In the genomic region with DNA sequence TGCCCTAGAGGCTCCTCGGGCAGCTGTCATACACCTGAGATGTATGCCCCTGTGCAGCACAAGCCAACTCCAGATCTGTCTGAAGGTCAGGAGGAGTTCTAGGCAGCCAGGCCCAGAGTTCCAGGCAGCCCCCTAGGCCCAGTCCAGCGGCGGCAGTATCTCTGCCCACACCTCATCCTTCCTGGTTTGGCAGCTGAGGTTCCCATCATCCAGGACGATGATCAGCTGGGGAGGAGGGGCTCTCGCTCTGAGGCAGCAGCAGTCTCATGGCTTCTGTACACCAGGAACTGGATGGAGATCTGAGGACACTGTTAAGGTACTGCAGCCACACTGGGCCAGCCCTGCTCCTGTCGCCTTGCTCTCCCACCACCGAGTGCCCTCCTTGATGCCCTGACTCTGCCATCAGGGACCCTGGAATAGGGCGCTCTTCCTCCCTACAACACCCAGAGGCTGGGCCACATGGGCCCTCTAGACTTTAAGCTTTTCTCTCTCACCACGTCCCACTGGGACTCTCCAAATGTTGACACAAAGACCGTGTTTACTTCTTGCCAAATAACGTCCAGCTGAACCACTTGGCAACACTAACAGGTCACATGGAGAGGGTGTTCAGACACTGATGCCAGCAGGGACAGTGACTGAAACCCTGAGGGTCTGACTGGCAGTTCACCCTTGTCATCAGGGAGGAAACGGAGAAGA, we compare ENCODE assay signal across 16 mouse cellular contexts. TPM values are rescaled to one million over a fixed set of nuclear protein-coding genes. Genes with fewer than 3 reads are reported as not detected.
DNase-seq lines count a peak whose midpoint lies in the region; ATAC-seq and TF ChIP-seq lines count a peak whose summit lies in the region.
"Had no signal": no experiment of that assay in that cellular context is flagged by ENCODE, and none has a peak within 500 bp of the region (broad histone marks: within the 10 kb centered on the region; RNA-seq: fewer than 3 reads in every experiment).

No protein-coding gene starts in this region.

- no peak overlapping the region for H3K9ac ChIP-seq in lung, embryonic 14.5 days
- H3K9ac ChIP-seq: neural tube, embryonic 12.5 days had no signal

- no peak for DNase-seq in cerebellum, adult 2 months
- no peak for DNase-seq in cerebellum, postnatal 36 days
- DNase-seq in lung, embryonic 14.5 days = peak; percentile 57
- DNase-seq in left cerebral cortex, adult 18-20 months (ENCODE audit: low spot score in 2 of 2) = no peak
- DNase-seq in right cerebral cortex, postnatal 14 days = no peak
- DNase-seq: adrenal gland, adult 8-10 months; B cell, adult 2 months; right cerebral cortex, postnatal 25 days had no signal

- no peak for ATAC-seq in megakaryocyte, adult 5-6 weeks (ENCODE audit: poor library complexity, severe bottlenecking)
- ATAC-seq in lung, embryonic 14.5 days (ENCODE audit: insufficient read depth) = peak; percentile 23; the same call in 1 of the 2 replicates
- ATAC-seq: midbrain, embryonic 16.5 days had no signal

- TF ChIP-seq CTCF in cerebellum, adult 2 months (IDR thresholded peaks at IDR 0.05; ENCODE audit: borderline replicate concordance, insufficient read depth, low read depth, low read length) = no peak
- TF ChIP-seq CTCF in lung, embryonic 14.5 days (IDR thresholded peaks at IDR 0.05; ENCODE audit: low read depth) = no peak

- H3K9me3 ChIP-seq in megakaryocyte, embryonic 14.5 days = no peaks in the 10 kb centered on the region
- no peaks in the 10 kb centered on the region for H3K9me3 ChIP-seq in lung, embryonic 14.5 days (ENCODE audit: low read depth, low read length)
- H3K9me3 ChIP-seq: neural tube, embryonic 12.5 days had no signal

- peak overlapping the region; percentile 61 for H3K27ac ChIP-seq in cerebellum, adult 2 months (ENCODE audit: insufficient read depth, low read length)
- H3K27ac ChIP-seq in lung, embryonic 14.5 days (ENCODE audit: low read depth) = no peak overlapping the region
- H3K27ac ChIP-seq: kidney, postnatal 0 days; macrophage; neural tube, embryonic 12.5 days had no signal

- WGBS in cerebellum, adult 2 months = 32% methylated on average over 12 of the region's 12 CpGs
- WGBS in lung, embryonic 14.5 days = 47% methylated on average over 12 of the region's 12 CpGs

- peaks cover 38% of the 10 kb centered on the region for H3K4me1 ChIP-seq in cerebellum, adult 2 months (ENCODE audit: control insufficient read depth, insufficient read depth, low read length)
- H3K4me1 ChIP-seq in megakaryocyte, embryonic 14.5 days = peaks cover 64% of the 10 kb centered on the region
- no peaks in the 10 kb centered on the region for H3K4me1 ChIP-seq in lung, embryonic 14.5 days (ENCODE audit: insufficient read depth)
- H3K4me1 ChIP-seq: neural tube, embryonic 12.5 days had no signal

- H3K36me3 ChIP-seq in megakaryocyte, embryonic 14.5 days (replicated peaks; ENCODE audit: low read length) = peaks cover 90% of the 10 kb centered on the region
- peaks cover 27% of the 10 kb centered on the region; the same call in 1 of the 2 replicates for H3K36me3 ChIP-seq in lung, embryonic 14.5 days (ENCODE audit: insufficient read depth)
- H3K36me3 ChIP-seq in myocyte (ENCODE audit: control insufficient read depth, insufficient read depth) = no peaks in the 10 kb centered on the region

- TF ChIP-seq POLR2A in cerebellum, adult 2 months (IDR thresholded peaks at IDR 0.05; ENCODE audit: borderline replicate concordance, insufficient read depth, low read length) = no peak
- no peak for TF ChIP-seq POLR2A in myocyte (IDR thresholded peaks at IDR 0.05; ENCODE audit: insufficient read length, low read depth)

- H3K79me2 ChIP-seq in myocyte (ENCODE audit: control insufficient read depth, insufficient read depth) = no peaks in the 10 kb centered on the region

- H3K4me3 ChIP-seq in cerebellum, adult 2 months (replicated peaks; ENCODE audit: insufficient read depth, low read depth, low read length) = no peak overlapping the region
- H3K4me3 ChIP-seq in megakaryocyte, embryonic 14.5 days (replicated peaks) = peak overlapping the region; percentile 54
- H3K4me3 ChIP-seq in lung, embryonic 14.5 days (ENCODE audit: low read depth, low read length) = no peak overlapping the region
- H3K4me3 ChIP-seq in myocyte = no peak overlapping the region
- H3K4me3 ChIP-seq: neural tube, embryonic 12.5 days had no signal

- no peak overlapping the region for H3ac ChIP-seq in myocyte (ENCODE audit: control insufficient read depth, insufficient read length)

- no peak overlapping the region for H3K4me2 ChIP-seq in lung, embryonic 14.5 days
- H3K4me2 ChIP-seq in myocyte (ENCODE audit: low read depth) = no peak overlapping the region
- H3K4me2 ChIP-seq: neural tube, embryonic 12.5 days had no signal

- no peaks in the 10 kb centered on the region for H3K27me3 ChIP-seq in cerebellum, adult 2 months (ENCODE audit: control insufficient read depth, insufficient read depth, low read length)
- no peaks in the 10 kb centered on the region for H3K27me3 ChIP-seq in megakaryocyte, embryonic 14.5 days (replicated peaks)
- no peaks in the 10 kb centered on the region for H3K27me3 ChIP-seq in lung, embryonic 14.5 days (ENCODE audit: insufficient read depth, low read length)
- H3K27me3 ChIP-seq in myocyte (ENCODE audit: control insufficient read depth, insufficient read depth, insufficient read length) = no peaks in the 10 kb centered on the region
- H3K27me3 ChIP-seq: neural tube, embryonic 12.5 days had no signal

TF ChIP-seq in myocyte, 11 proteins besides CTCF, POLR2A, EP300 and RAD21:
- no peak for TF ChIP-seq TCF12 (IDR thresholded peaks at IDR 0.05; ENCODE audit: insufficient read depth, poor library complexity, severe bottlenecking)
- TF ChIP-seq USF1 (IDR thresholded peaks at IDR 0.05; ENCODE audit: low read depth) = peak; percentile 19
- no peak for TF ChIP-seq E2F4 (IDR thresholded peaks at IDR 0.05; ENCODE audit: insufficient read depth)
- TF ChIP-seq TCF3 (IDR thresholded peaks at IDR 0.05; ENCODE audit: insufficient read length, low read depth) = no peak
- no peak for TF ChIP-seq REST (IDR thresholded peaks at IDR 0.05; ENCODE audit: insufficient read depth, insufficient read length)

RNA-seq across cellular contexts. Expression of a gene that starts 11.7 kb away (rescaled TPM):
- 42.3 and 44.4 TPM in 2 replicates for polyA plus RNA-seq in cerebellum, adult 2 months (2012; rRNA removed)
- 26.5 and 33.4 TPM in 2 replicates for polyA plus RNA-seq in megakaryocyte, embryonic 14.5 days (2012; ENCODE audit: insufficient read depth, low replicate concordance)
- 9.8 and 11.1 TPM in 2 replicates for total RNA-seq in megakaryocyte, adult 5-6 weeks (2015)
- total RNA-seq in megakaryocyte, adult 5-6 weeks (2017) = 12.8 and 16.1 TPM in 2 replicates
- polyA plus RNA-seq in lung, embryonic 14.5 days (2014; fragmentation: Nextera tagmentation; extraction: Ambion mirVana) = 10.5 and 11.0 TPM in 2 replicates
- 5.6 TPM for polyA plus RNA-seq in myocyte (2012; fragmentation: generic; extraction: Trizol)
- 10 to 100 TPM; 15.0 to 15.8 TPM for total RNA-seq in left cerebral cortex, adult 18-20 months (2021)
- total RNA-seq: hematopoietic stem cell, adult 5-6 weeks had no signal

RNA-seq across cellular contexts. Expression of a gene that starts 11.7 kb away (rescaled TPM):
- polyA plus RNA-seq in cerebellum, adult 2 months (2012; rRNA removed) = 22.3 and 25.3 TPM in 2 replicates
- polyA plus RNA-seq in megakaryocyte, embryonic 14.5 days (2012; ENCODE audit: insufficient read depth, low replicate concordance) = 35.7 and 43.6 TPM in 2 replicates
- 3.9 and 4.2 TPM in 2 replicates for total RNA-seq in megakaryocyte, adult 5-6 weeks (2015)
- 5.8 and 7.1 TPM in 2 replicates for total RNA-seq in megakaryocyte, adult 5-6 weeks (2017)
- polyA plus RNA-seq in lung, embryonic 14.5 days (2014; fragmentation: Nextera tagmentation; extraction: Ambion mirVana) = 87.5 and 101 TPM in 2 replicates
- polyA plus RNA-seq in myocyte (2012; fragmentation: generic; extraction: Trizol) = 48.8 TPM
- 10 to 100 TPM; 26.8 to 27.0 TPM for total RNA-seq in left cerebral cortex, adult 18-20 months (2021)

RNA-seq across cellular contexts. Expression of a gene that starts 53.6 kb away (rescaled TPM):
- 50.2 and 56.4 TPM in 2 replicates for polyA plus RNA-seq in cerebellum, adult 2 months (2012; rRNA removed)
- polyA plus RNA-seq in megakaryocyte, embryonic 14.5 days (2012; ENCODE audit: insufficient read depth, low replicate concordance) = 38.8 and 55.8 TPM in 2 replicates
- total RNA-seq in megakaryocyte, adult 5-6 weeks (2015) = 47.1 and 52.4 TPM in 2 replicates
- total RNA-seq in megakaryocyte, adult 5-6 weeks (2017) = 23.7 and 33.9 TPM in 2 replicates
- 118 and 136 TPM in 2 replicates for polyA plus RNA-seq in lung, embryonic 14.5 days (2014; fragmentation: Nextera tagmentation; extraction: Ambion mirVana)
- 115 TPM for polyA plus RNA-seq in myocyte (2012; fragmentation: generic; extraction: Trizol)
- total RNA-seq in left cerebral cortex, adult 18-20 months (2021) = 10 to 100 TPM; 44.3 to 47.5 TPM

RNA-seq across cellular contexts. Expression of a gene that starts 53.6 kb away (rescaled TPM):
- polyA plus RNA-seq in cerebellum, adult 2 months (2012; rRNA removed) = 77.1 and 78.2 TPM in 2 replicates
- 2.2 and 3.3 TPM in 2 replicates for polyA plus RNA-seq in megakaryocyte, embryonic 14.5 days (2012; ENCODE audit: insufficient read depth, low replicate concordance)
- 13.0 and 14.5 TPM in 2 replicates for total RNA-seq in megakaryocyte, adult 5-6 weeks (2015)
- total RNA-seq in megakaryocyte, adult 5-6 weeks (2017) = 32.3 and 37.8 TPM in 2 replicates
- polyA plus RNA-seq in lung, embryonic 14.5 days (2014; fragmentation: Nextera tagmentation; extraction: Ambion mirVana) = 28.7 and 31.0 TPM in 2 replicates
- 26.1 TPM for polyA plus RNA-seq in myocyte (2012; fragmentation: generic; extraction: Trizol)
- 10 to 100 TPM; 83.1 to 87.3 TPM for total RNA-seq in left cerebral cortex, adult 18-20 months (2021)

RNA-seq across cellular contexts. Expression of a gene that starts 53.6 kb away (rescaled TPM):
- polyA plus RNA-seq in cerebellum, adult 2 months (2012; rRNA removed) = 256 TPM in 2 replicates
- polyA plus RNA-seq in megakaryocyte, embryonic 14.5 days (2012; ENCODE audit: insufficient read depth, low replicate concordance) = 58.6 and 69.3 TPM in 2 replicates
- total RNA-seq in megakaryocyte, adult 5-6 weeks (2015) = 59.0 and 73.3 TPM in 2 replicates
- total RNA-seq in megakaryocyte, adult 5-6 weeks (2017) = 49.1 and 66.8 TPM in 2 replicates
- polyA plus RNA-seq in lung, embryonic 14.5 days (2014; fragmentation: Nextera tagmentation; extraction: Ambion mirVana) = 82.2 and 84.5 TPM in 2 replicates
- 130 TPM for polyA plus RNA-seq in myocyte (2012; fragmentation: generic; extraction: Trizol)
- 100 to 1,000 TPM; 168 to 170 TPM for total RNA-seq in left cerebral cortex, adult 18-20 months (2021)
